Mouse (Mus musculus) stomach, postnatal 0 days (tissue): ENCODE measurements around the gene Pcdh7. TPM values are rescaled to one million over a fixed set of nuclear protein-coding genes. Genes with fewer than 3 reads are reported as not detected.

Experiments
- ATAC-seq: fragments of 200-750 bp; cut with Nextera tagmentation; 2 replicates; pipeline ENCODE4 v1.8.0; 2017; ENCODE audit not compliant: low FRiP score, low TSS enrichment
- DNase-seq: peaks from one replicate; pipeline ENCODE4 v3.0.0-alpha.2; 2016; ENCODE audit warnings: low spot score
- H3K27ac ChIP-seq: fragments of 300-500 bp; sonication (generic); replicated peaks from 2 replicates; pipeline ENCODE4 v1.5.1; 2014; ENCODE audit warnings: mild to moderate bottlenecking, control low read depth
- H3K27me3 ChIP-seq: fragments of 300-500 bp; sonication (generic); 2 replicates; pipeline ENCODE4 v1.6.1; 2014; ENCODE audit warnings: low read length; ENCODE audit not compliant: control insufficient read depth, insufficient read depth
- H3K36me3 ChIP-seq: fragments of 300-500 bp; sonication (generic); 2 replicates; pipeline ENCODE4 v1.6.1; 2014; ENCODE audit warnings: low read length, mixed read lengths; ENCODE audit not compliant: control insufficient read depth, insufficient read depth
- H3K4me1 ChIP-seq: fragments of 300-500 bp; sonication (generic); replicated peaks from 2 replicates; pipeline ENCODE4 v1.6.1; 2014; ENCODE audit warnings: antibody characterized with exemption; ENCODE audit not compliant: control insufficient read depth, insufficient read depth
- H3K4me2 ChIP-seq: fragments of 300-500 bp; sonication (generic); replicated peaks from 2 replicates; pipeline ENCODE4 v1.6.1; 2014; ENCODE audit warnings: low read depth, mild to moderate bottlenecking, control low read depth, moderate library complexity
- H3K4me3 ChIP-seq: fragments of 300-500 bp; sonication (generic); 2 replicates; pipeline ENCODE4 v1.5.1; 2014; ENCODE audit warnings: low read depth, low read length, control low read depth
- H3K9ac ChIP-seq: fragments of 300-500 bp; sonication (generic); 2 replicates; pipeline ENCODE4 v1.6.1; 2014; ENCODE audit warnings: mild to moderate bottlenecking, low read length, control low read depth, mixed read lengths
- H3K9me3 ChIP-seq: fragments of 300-500 bp; sonication (generic); 2 replicates; pipeline ENCODE4 v1.6.1; 2016; ENCODE audit warnings: low read length; ENCODE audit not compliant: control insufficient read depth
- CTCF ChIP-seq: IDR thresholded peaks from 2 replicates; pipeline ENCODE4 v1.5.1; 2016; ENCODE audit warnings: antibody characterized with exemption, low read depth, mild to moderate bottlenecking, moderate library complexity
- EP300 ChIP-seq: optimal IDR thresholded peaks from 2 replicates; pipeline ENCODE3; 2016; ENCODE audit warnings: antibody characterized with exemption
- WGBS: fragments of 180-500 bp; shearing (Covaris S2); extraction: QIAGEN DNeasy Blood & Tissue Kit; methylation state at CpG from one replicate; pipeline ENCODE4 v1.1.7; 2014; 5-methylcytosine and 5-hydroxymethylcytosine counted together
- polyA plus RNA-seq: library from polyadenylated mRNA; unstranded; fragments of >200 nt; fragmentation: Nextera tagmentation; extraction: Ambion mirVana; gene quantifications from 2 replicates; pipeline ENCODE4 v1.2.1, GENCODE M21; 2015

Gene Pcdh7
- polyA plus RNA-seq, 1 experiment from 2014 or later: 6.4 TPM

DNA sequence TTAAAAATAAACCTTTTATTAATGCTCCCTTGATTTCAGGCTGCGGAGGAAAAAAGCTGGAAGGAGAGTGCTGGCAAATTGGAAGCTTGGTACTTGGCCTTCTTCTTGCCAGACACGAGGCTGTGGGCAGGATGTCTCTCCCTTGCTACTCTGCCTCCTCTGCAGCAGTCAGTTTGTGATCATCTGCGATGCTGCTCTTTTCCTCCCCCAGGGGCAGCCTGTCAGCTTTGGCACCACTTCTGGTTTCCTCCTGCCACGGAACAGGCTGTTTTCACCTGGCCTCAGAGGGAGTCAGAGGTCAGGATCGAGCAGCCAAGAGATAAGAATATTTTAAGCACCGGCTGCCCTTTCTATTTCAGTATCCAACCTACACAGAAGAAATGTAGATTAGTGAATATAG, 25.2 kb downstream of the Pcdh7 start:
- no peak overlapping the region for H3K4me3 ChIP-seq
- WGBS: 23% methylated on average over 6 of the region's 6 CpGs
- TF ChIP-seq CTCF (no peak), EP300 (no peak)
- no peak overlapping the region for H3K9ac ChIP-seq
- ATAC-seq (no peak), DNase-seq (no peak)
- no peaks in the 10 kb centered on the region for H3K36me3 ChIP-seq
- no peaks in the 10 kb centered on the region for H3K9me3 ChIP-seq
- no peak overlapping the region for H3K27ac ChIP-seq
- no peaks in the 10 kb centered on the region for H3K27me3 ChIP-seq
- H3K4me1 ChIP-seq: no peaks in the 10 kb centered on the region
- H3K4me2 ChIP-seq: no peak overlapping the region

DNA sequence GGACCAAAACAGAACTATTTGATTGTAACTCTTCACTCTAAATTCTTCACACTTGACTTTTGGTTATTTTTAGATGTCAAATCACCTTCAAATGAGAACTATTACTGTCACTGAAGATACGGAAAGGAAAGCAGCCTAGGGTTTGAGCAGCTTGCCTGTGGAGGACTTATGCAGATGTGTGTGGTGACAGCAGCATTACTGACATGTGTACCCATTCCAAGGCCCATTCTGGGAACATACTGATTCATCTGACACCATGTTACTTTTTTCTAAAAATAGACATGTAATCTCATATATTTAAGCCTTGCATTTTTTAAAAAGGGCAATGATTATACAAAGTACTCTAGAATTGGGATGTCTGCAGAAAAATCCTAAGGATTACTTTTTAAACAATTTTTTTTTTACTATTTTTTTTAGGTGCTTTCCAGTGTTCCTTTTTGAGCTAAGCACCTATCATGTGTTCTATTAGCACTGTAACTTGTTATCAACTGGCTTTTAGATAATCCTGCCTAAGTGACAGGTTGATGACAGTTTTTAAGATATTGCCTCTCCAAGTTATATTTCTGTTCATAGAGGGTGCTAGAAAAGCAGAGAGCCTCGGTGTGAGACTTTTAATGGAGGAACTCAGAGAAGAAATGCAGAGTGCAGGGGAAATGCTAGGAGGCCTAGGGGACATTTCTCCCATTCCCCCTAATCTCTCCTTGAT, 26.3 kb downstream of the Pcdh7 start:
- TF ChIP-seq EP300 (no peak), CTCF (no peak)
- H3K4me2 ChIP-seq: no peak overlapping the region
- no peak overlapping the region for H3K4me3 ChIP-seq
- H3K27me3 ChIP-seq: no peaks in the 10 kb centered on the region
- no peak overlapping the region for H3K27ac ChIP-seq
- no peaks in the 10 kb centered on the region for H3K9me3 ChIP-seq
- no peaks in the 10 kb centered on the region for H3K36me3 ChIP-seq
- 71% methylated on average over 2 of the region's 2 CpGs for WGBS
- no peak for DNase-seq
- H3K4me1 ChIP-seq: no peaks in the 10 kb centered on the region
- no peak for ATAC-seq
- H3K9ac ChIP-seq: no peak overlapping the region

DNA sequence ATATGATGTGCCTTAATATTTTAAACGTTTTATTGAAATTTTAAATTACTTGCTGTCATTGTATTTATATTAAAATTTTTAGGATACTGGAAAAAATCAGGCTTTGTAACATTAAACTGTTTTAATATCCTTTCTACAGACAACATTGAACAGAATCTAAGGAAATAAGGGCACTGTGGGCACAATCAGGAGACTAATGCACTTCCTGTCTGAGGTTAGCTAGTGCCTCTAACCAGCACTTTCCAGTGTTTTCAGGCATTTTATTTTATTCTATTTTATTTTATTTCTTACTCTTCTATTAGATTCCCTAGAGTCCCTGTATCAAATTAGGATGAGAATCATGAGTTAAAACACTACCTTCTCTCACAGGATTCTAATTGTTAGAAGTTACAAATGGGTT, 28.1 kb downstream of the Pcdh7 start:
- Histone ChIP-seq H3K27ac (no peak overlapping the region), H3K4me2 (no peak overlapping the region), H3K27me3 (no peaks in the 10 kb centered on the region), H3K9ac (no peak overlapping the region), H3K9me3 (no peaks in the 10 kb centered on the region), H3K4me1 (no peaks in the 10 kb centered on the region), H3K36me3 (no peaks in the 10 kb centered on the region), H3K4me3 (no peak overlapping the region)
- DNase-seq (no peak), ATAC-seq (no peak)
- WGBS: 54% methylated on average over 1 of the region's 1 CpGs
- TF ChIP-seq EP300: no peak
- no peak for TF ChIP-seq CTCF

DNA sequence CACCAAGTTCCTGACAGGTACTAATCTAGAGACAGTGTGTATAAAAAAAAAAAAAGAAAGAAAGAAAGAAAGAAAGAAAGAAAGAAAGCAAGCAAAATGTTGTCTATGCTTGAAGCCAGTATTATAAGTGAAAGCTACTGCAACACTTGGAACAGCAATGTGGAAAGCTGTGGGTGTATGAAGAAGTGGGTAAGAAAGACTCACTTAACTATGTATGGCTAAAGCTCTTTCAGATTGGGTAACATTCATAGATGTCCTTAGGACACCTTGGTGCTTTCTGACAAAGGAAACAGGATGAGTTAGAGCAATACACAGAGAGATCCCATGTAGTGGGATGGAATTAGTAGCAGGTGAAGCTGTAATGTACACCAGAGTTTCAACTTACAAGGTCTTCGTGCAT, 32.6 kb downstream of the Pcdh7 start:
- H3K9me3 ChIP-seq: no peaks in the 10 kb centered on the region
- ATAC-seq (no peak), DNase-seq (no peak)
- no peak overlapping the region for H3K9ac ChIP-seq
- H3K27me3 ChIP-seq: no peaks in the 10 kb centered on the region
- no peak for TF ChIP-seq CTCF
- TF ChIP-seq EP300: no peak
- no peaks in the 10 kb centered on the region for H3K4me1 ChIP-seq
- WGBS: 88% methylated on average over 1 of the region's 1 CpGs
- no peak overlapping the region for H3K4me2 ChIP-seq
- H3K27ac ChIP-seq: no peak overlapping the region
- H3K36me3 ChIP-seq: no peaks in the 10 kb centered on the region
- H3K4me3 ChIP-seq: no peak overlapping the region

DNA sequence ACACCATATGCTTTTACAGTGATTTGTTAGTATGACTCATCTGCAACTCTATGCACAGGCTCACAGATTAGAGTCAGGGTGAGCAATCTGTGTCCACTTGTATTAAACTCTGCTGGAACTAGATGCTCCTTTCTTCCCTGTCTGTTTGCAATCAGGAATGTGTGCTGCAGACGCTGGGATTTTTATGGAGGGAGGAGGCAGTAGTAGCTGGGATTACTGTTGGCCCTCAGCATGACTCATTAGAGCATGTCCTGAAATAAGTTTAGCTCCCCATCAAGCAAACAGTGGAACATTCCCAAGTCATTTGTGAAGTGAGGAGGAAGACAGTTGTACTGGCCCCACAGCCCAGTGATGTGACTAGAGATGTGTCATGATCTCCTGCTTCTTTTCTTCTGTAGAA, 38.0 kb downstream of the Pcdh7 start:
- Histone ChIP-seq H3K9ac (no peak overlapping the region), H3K27me3 (no peaks in the 10 kb centered on the region), H3K4me1 (no peaks in the 10 kb centered on the region), H3K4me2 (no peak overlapping the region), H3K4me3 (no peak overlapping the region), H3K9me3 (no peaks in the 10 kb centered on the region), H3K27ac (no peak overlapping the region), H3K36me3 (no peaks in the 10 kb centered on the region)
- DNase-seq (no peak), ATAC-seq (no peak; the same call in 1 of the 2 replicates)
- TF ChIP-seq EP300 (no peak), CTCF (no peak)
- WGBS: 12% methylated on average over 1 of the region's 1 CpGs

DNA sequence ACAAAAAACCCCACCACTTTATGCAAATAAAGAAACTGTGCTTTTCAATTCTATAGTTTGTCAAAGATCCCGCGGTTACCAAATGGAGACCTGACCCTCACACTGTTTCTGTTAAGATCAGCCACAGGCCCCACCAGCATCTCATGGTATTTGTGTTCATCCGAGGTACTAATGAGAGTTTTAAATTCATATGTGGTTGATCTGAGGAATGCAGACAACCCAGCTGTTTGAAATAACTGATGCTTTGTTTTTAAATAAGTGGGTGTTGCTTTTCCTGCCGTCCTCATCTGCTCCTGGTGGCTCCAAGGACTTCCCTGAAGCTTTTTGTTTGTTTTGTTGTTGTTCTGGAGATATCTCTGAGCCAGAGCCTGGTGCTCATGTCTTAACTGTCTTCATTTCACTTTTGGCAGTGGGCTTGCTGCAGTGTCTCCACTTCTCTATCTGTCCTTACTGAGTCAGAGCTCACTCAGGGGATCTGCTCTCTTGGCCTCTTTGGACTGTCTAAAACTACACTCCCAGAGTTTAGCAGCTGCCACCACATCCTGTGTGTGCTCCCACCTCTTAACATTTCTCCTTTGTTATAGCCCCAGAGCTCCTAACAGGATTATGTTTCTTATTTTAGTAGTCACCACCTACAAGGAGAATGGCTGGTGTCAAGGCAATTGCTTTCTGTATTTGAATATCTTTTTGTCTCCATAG, 39.1 kb downstream of the Pcdh7 start:
- DNase-seq (no peak), ATAC-seq (no peak)
- Histone ChIP-seq H3K4me2 (no peak overlapping the region), H3K4me1 (no peaks in the 10 kb centered on the region), H3K27me3 (no peaks in the 10 kb centered on the region), H3K36me3 (no peaks in the 10 kb centered on the region), H3K9ac (no peak overlapping the region), H3K27ac (no peak overlapping the region), H3K9me3 (no peaks in the 10 kb centered on the region), H3K4me3 (no peak overlapping the region)
- no peak for TF ChIP-seq EP300
- TF ChIP-seq CTCF: no peak
- 39% methylated on average over 4 of the region's 4 CpGs for WGBS
